Mouse (Mus musculus) G1E (cell line): ENCODE measurements around the gene Rpl32. TPM values are rescaled to one million over a fixed set of nuclear protein-coding genes. Genes with fewer than 3 reads are reported as not detected.
A peak's percentile ranks its signal among the peaks of the same experiment; 100 is the strongest.
"Not testable (repeated sequence)": the region's sequence is repeated elsewhere in the genome, so short reads cannot be mapped to it uniquely, and the experiment has no call there.

Experiments
- ATAC-seq: 2 replicates; pipeline ENCODE4 v1.8.0; 2016; ENCODE audit warnings: mild to moderate bottlenecking; ENCODE audit not compliant: insufficient number of reproducible peaks, poor library complexity, low FRiP score, severe bottlenecking; ENCODE audit errors: extremely low read depth
- DNase-seq: peaks from one replicate; pipeline ENCODE4 v3.0.0; 2012; ENCODE audit warnings: low spot score
- H3K27me3 ChIP-seq: 2 replicates; pipeline ENCODE4 v1.6.1; 2012; ENCODE audit warnings: mild to moderate bottlenecking, low read length, inconsistent platforms; ENCODE audit not compliant: insufficient read depth
- H3K36me3 ChIP-seq: replicated peaks from 2 replicates; pipeline ENCODE3; 2012; ENCODE audit warnings: mild to moderate bottlenecking, inconsistent platforms
- H3K4me1 ChIP-seq: 2 replicates; pipeline ENCODE4 v1.6.1; 2012; ENCODE audit warnings: low read depth, low read length, inconsistent platforms, mixed read lengths; ENCODE audit not compliant: insufficient read depth
- H3K4me3 ChIP-seq: 2 replicates; pipeline ENCODE4 v1.5.1; 2012; ENCODE audit warnings: low read depth, mild to moderate bottlenecking, inconsistent platforms, low read length, moderate library complexity, mixed read lengths
- H3K9me3 ChIP-seq: replicated peaks from 2 replicates; pipeline ENCODE4 v1.6.1; 2012; ENCODE audit warnings: inconsistent platforms
- CTCF ChIP-seq: IDR thresholded peaks from 2 replicates; pipeline ENCODE4 v1.5.1; 2012; ENCODE audit warnings: low read depth, low read length, inconsistent platforms, mixed read lengths
- GATA1 ChIP-seq: IDR thresholded peaks from 2 replicates; pipeline ENCODE4 v1.6.1; 2012; ENCODE audit warnings: borderline replicate concordance, low read length, inconsistent platforms, mixed read lengths
- GATA2 ChIP-seq: IDR thresholded peaks from 2 replicates; pipeline ENCODE4 v1.6.1; 2012; ENCODE audit warnings: low read depth, low read length, inconsistent platforms, borderline replicate concordance
- POLR2AphosphoS5 ChIP-seq: IDR thresholded peaks from 2 replicates; pipeline ENCODE4 v1.6.1; 2012; ENCODE audit warnings: low read depth, low read length, inconsistent platforms; ENCODE audit not compliant: insufficient replicate concordance
- TAL1 ChIP-seq: conservative IDR thresholded peaks from 2 replicates; pipeline ENCODE4 v1.6.1; 2012; ENCODE audit warnings: low read depth, low read length, inconsistent platforms, mixed read lengths
- polyA plus RNA-seq: library from polyadenylated mRNA; stranded (reverse); fragments of >175 nt; gene quantifications from 2 replicates; pipeline ENCODE4 v1.2.3, GENCODE M21; 2012
- total RNA-seq, 2 experiments: library from RNA; stranded (forward) in 1 of 2; stranded (reverse) in 1 of 2; fragments of 200-1000 nt in 1 of 2; fragments of >200 nt in 1 of 2; fragmentation: Nextera tagmentation in 1 of 2; gene quantifications; 2 replicates each; pipeline ENCODE4 v1.2.3; 2014 to 2017

Gene Rpl32
- total and polyA plus RNA-seq, 3 experiments = 432 to 5,749 (median 3,130) TPM

DNA sequence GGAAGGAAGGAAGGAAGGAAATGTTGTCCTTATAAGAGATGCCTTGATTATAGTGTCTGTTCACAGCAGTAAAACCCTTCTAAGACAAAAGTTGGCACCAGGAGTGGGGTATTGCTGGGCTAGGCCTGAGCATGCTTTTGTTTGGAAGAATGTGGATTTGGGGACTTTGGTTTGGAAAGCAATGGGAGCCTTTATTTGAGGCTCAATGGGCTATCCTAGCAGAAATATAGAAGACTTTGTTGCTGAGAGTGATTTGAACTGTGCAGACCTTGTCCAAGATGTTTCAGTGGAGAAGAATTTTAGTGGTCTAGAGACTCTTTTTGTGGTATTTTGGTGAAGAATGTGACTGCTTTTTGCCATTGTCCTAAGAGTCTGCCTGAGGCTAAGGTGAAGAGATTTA is 25.3 kb upstream of the Rpl32 start:
- no peaks in the 10 kb centered on the region for H3K9me3 ChIP-seq
- no peak overlapping the region for H3K4me3 ChIP-seq
- ATAC-seq = no peak
- peaks cover 7% of the 10 kb centered on the region for H3K36me3 ChIP-seq
- no peak for DNase-seq
- H3K27me3 ChIP-seq = no peaks in the 10 kb centered on the region
- peaks cover 34% of the 10 kb centered on the region for H3K4me1 ChIP-seq
- no peak for TF ChIP-seq POLR2AphosphoS5
- TF ChIP-seq TAL1 = no peak
- TF ChIP-seq GATA2 = no peak
- TF ChIP-seq GATA1 = no peak
- TF ChIP-seq CTCF = no peak

DNA sequence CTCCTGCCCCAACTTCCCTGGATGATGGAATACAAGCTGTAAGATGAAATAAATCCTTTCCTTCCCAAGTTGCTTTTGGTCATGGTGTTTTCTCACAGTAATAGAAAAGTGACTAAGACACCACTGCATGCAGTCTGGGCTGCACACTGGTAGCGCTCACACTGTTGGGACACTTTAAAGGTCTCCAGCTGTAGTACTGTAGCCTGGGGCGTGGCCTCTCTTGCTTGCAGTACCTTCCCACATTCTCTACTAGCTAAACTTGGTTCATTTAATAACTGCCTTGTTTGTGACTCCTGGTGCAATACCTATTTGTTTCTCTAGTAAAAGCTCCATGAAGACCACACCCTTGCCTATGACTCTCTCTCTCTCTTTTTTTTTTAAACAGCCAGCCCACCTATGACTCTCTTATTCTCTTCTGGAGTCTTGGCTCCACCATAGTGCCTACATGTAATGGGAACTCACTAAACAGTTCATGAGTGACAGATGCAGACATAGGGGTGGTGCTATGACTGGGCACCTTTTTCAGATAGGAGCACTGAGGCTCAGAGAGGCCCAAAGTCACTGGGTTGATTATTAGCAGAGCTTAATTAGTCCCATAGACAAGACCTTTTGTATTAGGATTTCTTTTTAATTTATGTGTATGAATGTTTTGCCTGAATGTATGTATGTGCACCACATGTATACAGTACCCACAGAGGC is 23.8 kb upstream of the Rpl32 start:
- H3K9me3 ChIP-seq = no peaks in the 10 kb centered on the region
- DNase-seq (no peak), ATAC-seq (no peak)
- peaks cover 26% of the 10 kb centered on the region for H3K4me1 ChIP-seq
- no peaks in the 10 kb centered on the region for H3K27me3 ChIP-seq
- H3K36me3 ChIP-seq = peaks cover 7% of the 10 kb centered on the region
- TF ChIP-seq POLR2AphosphoS5 (no peak), CTCF (no peak), TAL1 (no peak), GATA1 (no peak), GATA2 (no peak)
- no peak overlapping the region for H3K4me3 ChIP-seq

DNA sequence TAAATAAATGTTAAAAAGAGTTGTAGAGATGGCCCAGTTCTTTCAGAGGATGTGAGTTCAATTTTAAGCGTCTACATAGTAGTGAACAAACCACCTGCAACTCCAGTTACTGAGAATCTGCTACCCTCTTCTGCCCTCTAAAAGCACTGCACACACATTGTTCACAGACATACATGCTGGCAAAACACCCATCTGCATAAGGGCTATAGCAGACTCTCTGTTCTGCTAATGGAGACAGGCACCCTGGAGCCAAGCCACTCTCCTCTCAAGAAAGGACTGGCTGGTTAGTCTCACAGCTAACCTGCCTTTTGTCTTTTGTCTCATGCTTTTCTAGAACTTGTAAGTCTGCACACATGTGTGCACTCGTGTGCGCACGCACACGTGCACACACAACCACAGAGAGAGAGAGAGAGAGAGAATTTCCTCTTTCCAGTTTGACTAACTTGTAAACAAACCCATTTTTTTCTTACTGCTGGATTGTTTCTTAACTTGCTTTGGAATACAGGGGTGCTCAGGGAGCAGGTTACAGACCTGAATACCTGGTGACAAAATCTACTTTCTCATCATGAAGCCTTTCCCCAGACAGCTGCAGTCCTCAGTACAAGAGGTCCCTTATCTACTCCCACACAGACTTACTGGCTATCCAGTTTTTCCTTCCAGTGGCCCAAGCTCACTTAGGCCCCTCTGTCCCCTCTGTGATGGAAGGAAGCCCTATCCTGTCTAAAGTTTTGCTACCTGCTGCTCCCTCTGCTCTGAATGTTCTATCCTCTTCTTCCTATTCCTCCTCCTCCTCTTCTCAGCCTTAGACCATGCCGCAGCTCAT is 22.4 kb upstream of the Rpl32 start:
- H3K4me3 ChIP-seq = no peak overlapping the region
- TF ChIP-seq GATA1 (no peak), CTCF (no peak), TAL1 (no peak), GATA2 (no peak), POLR2AphosphoS5 (no peak)
- no peaks in the 10 kb centered on the region for H3K27me3 ChIP-seq
- no peak for ATAC-seq
- peaks cover 7% of the 10 kb centered on the region for H3K36me3 ChIP-seq
- no peak for DNase-seq
- H3K9me3 ChIP-seq = no peaks in the 10 kb centered on the region
- H3K4me1 ChIP-seq = peaks cover 17% of the 10 kb centered on the region

DNA sequence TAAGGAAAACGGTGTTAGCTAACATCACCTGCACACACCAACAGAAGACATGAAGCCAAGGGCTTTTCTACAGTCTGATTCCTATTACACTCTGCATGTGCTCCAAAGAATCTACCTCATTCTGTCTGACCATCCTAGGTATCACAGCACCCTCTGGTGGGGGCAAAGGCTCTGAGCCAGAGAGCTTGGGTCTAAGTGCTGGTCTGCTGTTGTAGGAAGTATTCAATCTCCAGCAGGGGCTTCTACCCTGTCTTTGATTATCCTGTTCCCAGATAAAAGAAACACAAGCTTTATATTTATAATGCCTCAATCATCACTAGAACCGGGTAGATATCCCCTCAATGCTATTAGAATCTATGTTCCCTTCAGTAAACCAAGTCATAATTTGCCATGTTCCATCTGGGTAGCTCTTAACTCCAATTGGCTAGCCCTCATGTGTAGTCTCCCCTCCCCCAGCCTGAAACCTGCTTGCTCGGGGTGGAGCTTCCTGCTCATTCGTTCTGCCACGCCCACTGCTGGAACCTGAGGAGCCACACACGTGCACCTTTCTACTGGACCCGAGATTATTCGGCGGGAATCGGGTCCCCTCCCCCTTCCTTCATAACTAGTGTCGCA is 15.4 kb upstream of the Rpl32 start:
- not testable (repeated sequence) for H3K27me3 ChIP-seq, H3K36me3 ChIP-seq, H3K4me1 ChIP-seq, H3K9me3 ChIP-seq, H3K4me3 ChIP-seq
- peak; percentile 25; the same call in 1 of the 2 replicates for TF ChIP-seq CTCF
- ATAC-seq (peak; percentile 96), DNase-seq (peak; percentile 45)

DNA sequence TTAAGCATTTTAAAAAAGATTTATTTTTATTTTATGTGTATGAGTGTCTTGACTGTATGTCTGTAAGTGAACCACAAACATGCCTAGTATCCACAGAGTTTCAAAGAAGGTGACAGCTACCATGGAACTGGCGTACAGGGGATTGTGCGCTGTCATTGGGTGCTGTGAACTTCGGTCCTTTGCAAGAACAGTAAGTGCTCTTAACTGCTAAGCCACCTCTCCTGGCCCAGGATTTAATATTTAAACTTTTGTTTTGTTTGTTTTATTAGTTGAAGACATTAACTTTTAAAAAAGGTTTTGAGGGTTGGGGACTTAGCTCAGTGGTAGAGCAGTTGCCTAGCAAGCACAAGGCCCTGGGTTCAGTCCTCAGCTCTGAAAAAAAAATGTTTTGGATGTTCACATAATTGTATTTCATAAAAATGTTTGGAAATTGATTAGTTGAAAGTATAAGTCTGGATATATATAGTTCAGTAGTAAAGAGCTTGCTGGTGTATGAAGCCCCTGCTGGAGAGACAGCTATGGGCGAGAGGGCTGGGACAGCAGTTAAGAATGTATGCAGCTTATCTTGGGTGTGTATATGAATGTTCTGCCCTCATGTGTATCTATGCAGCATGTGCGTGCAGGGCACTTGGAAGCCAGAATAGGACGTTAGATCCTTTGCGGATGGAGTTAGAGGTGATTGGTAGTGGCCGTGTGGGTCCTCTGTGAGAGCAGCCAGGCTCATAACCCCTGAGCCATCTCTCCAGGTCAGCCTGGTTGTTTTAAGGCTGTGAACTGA is 12.9 kb upstream of the Rpl32 start:
- no peak for TF ChIP-seq GATA1
- no peak for TF ChIP-seq CTCF
- TF ChIP-seq TAL1 = no peak
- no peak for TF ChIP-seq GATA2
- no peak for TF ChIP-seq POLR2AphosphoS5
- H3K27me3 ChIP-seq = no peaks in the 10 kb centered on the region
- no peaks in the 10 kb centered on the region for H3K9me3 ChIP-seq
- H3K4me3 ChIP-seq = no peak overlapping the region
- peaks cover 8% of the 10 kb centered on the region for H3K4me1 ChIP-seq
- no peak for ATAC-seq
- no peak for DNase-seq
- peaks cover 16% of the 10 kb centered on the region for H3K36me3 ChIP-seq

DNA sequence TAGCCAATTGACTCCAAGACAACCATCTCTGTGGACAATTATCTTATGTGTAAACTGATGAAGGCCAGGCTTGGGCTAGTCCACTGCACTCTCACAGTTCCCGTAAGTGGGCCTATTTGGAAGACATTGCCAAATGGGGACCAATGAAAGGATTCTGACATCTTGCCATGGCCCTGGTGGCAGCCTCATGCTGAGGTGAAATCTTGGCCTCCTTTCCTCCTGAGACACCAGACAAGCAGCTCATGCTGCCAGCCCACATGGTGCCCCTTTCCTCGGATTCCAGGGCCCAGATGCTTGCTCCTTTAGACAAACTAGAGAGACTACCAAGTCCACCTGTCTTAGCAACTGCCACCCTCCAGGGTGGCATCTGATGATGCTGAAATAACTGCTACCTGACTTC is 9.6 kb upstream of the Rpl32 start:
- Histone ChIP-seq H3K36me3 (peaks cover 31% of the 10 kb centered on the region), H3K4me1 (peaks cover 13% of the 10 kb centered on the region), H3K27me3 (no peaks in the 10 kb centered on the region), H3K4me3 (no peak overlapping the region), H3K9me3 (no peaks in the 10 kb centered on the region)
- ATAC-seq (no peak), DNase-seq (no peak)
- TF ChIP-seq GATA1 (no peak), CTCF (no peak), TAL1 (no peak), POLR2AphosphoS5 (no peak), GATA2 (no peak)
